Mouse (Mus musculus): ENCODE data around the gene Prc1.

DNA sequence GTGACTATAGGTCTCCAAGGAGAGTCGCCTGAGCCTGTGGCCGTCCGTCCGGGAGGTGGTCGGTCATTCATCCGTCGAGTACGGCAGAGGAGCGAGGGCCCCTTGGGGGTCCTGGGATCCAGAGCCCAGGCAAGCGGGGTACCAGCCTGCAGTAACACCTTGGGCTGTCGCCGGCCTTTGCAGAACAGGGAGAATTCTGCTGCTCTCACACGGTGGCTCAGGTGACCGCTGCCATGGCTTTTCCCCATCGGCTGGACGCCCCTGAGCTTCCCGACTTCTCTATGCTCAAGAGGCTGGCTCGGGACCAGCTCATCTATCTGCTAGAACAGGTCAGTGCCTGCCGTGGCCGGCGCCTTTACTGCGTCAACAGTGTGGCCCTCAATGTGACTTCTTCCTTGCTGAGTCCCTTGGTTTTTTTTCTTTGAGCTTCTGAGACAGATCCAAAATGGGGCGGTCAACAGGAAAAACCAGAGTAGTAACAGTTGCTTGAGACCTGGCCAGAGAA, 24.4 kb upstream of the Prc1 start:
- no peak for TF ChIP-seq CTCF (IDR thresholded peaks at IDR 0.05; ENCODE audit: borderline replicate concordance, control insufficient read depth, extremely low read depth, insufficient read depth, low read length, poor library complexity)
- peak; percentile 7 for TF ChIP-seq POLR2A (IDR thresholded peaks at IDR 0.05; ENCODE audit: control insufficient read depth, extremely low read depth, insufficient read depth, low read length, poor library complexity)

Data from thymus, adult 2 months (tissue).